Mouse (Mus musculus) lung, postnatal 25 days (tissue): Measurements from ENCODE around the gene Hk2.

Experiments
- DNase-seq: peaks from one replicate; pipeline ENCODE4 v3.0.0; 2022; ENCODE audit warnings: low spot score

Hk2 gene

GRCm38 (mm10) chr6:82740868-82741517 is 33.3 kb downstream of the Hk2 start:
- DNase-seq, result no peak

DNA sequence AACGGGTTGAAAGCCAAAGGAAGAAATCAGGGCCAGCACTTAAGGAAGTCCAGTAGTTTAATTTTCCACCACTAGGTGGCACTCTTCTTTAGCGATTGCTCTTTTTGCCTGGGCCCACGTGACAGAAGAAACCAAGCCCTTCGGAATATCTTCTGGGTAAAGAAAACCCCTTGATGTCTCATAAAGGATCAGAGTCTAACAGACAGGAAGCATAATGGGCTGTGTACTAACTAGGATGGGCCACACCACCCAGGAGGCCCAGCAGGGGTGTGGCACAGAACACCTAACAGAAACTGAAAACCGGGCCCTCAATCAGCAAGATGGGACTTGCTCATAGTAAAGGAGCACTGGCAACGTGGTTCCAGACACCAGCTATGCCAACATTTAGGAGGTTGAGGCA is 34.0 kb downstream of the Hk2 start:
- peak; percentile 77 for DNase-seq

GRCm38 (mm10) chr6:82737634-82738540 is 36.4 kb downstream of the Hk2 start:
- DNase-seq, result no peak

DNA sequence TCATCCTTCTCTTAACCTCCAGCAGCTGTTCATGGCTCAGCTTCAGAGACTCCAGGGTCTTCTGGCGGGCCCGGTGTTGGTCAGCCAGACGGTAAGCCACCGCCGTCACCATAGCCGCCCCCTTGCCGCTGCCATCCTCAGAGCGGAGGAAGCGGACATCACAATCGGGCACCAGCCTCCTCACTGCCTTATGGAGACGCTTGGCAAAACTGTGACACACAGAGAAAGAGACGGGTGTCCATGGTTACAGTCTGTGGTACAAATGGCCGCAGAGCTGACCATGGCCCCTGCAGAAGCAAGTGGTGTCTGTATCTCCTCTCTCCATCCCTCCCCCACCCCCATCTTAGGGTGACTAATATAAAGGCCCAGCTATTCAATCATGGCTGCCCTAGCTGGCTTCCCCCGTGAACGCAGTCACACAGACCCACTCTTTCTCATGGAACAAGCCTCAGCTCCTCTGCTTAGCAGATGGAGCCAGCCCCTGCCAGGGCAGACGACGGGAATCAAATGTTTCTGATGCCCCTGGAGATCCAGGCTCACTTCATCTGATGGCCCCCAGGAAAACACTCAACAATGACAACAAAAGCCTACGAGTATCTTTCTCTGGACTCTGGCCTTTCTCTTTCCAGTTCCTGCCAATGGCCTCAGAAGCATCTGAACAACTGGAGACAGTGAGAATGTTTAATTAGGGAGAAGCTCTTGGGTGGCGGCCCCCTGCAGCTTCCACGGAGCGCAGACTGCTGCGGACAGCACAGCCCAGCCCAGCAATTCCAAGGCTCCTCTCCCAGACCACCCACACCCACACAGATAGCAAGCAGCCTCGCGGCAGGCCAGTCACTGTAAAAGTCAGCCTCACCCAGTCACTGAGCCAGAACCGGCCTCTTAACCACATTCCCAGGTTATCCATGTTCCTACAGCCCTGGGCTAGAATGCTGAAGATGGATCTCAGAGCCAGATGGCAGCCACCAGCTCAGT is 37.3 kb downstream of the Hk2 start:
- no peak for DNase-seq

GRCm38 (mm10) chr6:82735347-82735746 is 38.9 kb downstream of the Hk2 start:
- peak; percentile 63 for DNase-seq

DNA sequence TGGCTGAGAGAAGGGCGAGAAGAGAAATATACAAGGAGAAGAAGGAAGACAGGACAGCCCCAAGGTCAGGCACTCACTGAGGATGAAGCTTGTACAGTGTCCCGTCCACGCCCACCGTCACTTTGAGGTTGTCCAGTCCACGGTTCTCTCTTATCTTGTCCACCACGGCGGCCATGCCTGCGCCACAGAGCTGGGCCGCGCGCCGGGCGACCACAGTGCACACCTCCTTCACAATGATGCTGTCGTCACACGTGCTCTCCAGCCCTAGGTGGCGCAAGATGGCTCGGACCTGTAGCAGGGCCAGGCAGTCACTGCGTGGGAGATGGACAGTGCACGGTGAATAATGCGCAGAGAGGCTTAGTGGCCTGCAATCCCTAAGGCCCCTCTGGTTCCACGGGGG is 45.6 kb downstream of the Hk2 start:
- DNase-seq, result no peak

DNA sequence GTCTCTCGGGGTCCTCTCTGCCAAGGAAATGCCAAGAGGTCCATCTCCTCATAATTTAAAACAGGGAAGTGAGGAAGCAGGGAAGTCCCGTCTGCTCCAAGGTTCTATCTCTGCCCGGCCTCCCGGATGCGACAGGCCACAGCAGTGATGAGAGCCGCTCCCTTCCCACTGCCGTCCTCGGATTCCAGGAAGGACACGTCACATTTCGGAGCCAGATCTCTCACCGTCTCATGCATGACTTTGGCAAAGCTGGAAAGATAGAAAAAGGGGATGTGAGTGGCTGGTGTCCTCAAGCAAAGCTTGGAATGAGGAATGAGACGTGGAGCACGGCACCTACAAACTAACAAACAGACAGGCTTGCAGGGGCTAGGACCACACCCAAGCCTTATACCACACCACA is 47.0 kb downstream of the Hk2 start:
- no peak for DNase-seq

DNA sequence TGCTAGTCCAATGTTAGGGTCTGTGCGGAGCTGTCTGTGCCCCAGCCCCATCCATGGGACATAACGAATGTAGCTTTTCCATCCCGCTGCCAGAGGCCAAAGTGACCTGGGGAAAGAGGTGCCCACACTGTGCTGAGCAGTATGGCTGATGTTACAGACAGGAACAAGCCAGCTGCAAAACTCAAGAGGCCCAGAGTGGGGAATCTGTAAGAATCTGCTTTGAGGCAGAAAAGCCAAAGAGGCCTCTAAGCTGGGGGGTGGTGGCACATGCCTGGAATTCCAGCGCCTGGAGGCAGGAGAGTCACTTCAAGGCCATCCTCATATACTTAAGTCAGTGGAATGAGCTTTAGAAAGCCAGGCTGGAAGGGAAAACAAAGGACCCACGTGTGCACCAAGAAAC is 50.9 kb downstream of the Hk2 start:
- peak; percentile 65 for DNase-seq

GRCm38 (mm10) chr6:82716126-82716525 is 58.1 kb downstream of the Hk2 start:
- DNase-seq, result no peak

GRCm38 (mm10) chr6:82715653-82716052 is 58.6 kb downstream of the Hk2 start:
- no peak for DNase-seq

DNA sequence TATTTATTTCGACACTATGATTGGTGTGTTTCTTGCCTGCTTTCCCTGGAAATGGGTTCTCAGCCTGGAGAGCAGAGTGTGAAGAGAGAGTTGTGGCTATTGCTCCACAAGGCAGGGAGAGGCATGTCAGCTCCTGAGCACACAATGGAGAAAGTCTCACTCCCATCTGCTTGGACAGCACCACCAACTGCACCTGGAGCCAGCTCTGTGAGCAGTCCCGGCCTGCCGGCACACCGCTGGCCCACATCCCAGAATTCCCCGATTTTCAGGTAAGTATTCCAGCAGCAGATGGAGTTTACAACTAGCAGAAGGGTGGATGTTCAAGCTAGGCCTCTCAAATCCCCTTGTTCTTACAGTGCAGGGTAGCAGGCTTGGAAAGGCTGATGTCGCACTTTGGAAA is 59.0 kb downstream of the Hk2 start:
- DNase-seq, result no peak

GRCm38 (mm10) chr6:82714841-82715240 is 59.4 kb downstream of the Hk2 start:
- DNase-seq, result no peak

GRCm38 (mm10) chr6:82714243-82714642 is 60.0 kb downstream of the Hk2 start:
- peak; percentile 83 for DNase-seq

GRCm38 (mm10) chr6:82707742-82708141 is 66.5 kb downstream of the Hk2 start:
- no peak for DNase-seq

DNA sequence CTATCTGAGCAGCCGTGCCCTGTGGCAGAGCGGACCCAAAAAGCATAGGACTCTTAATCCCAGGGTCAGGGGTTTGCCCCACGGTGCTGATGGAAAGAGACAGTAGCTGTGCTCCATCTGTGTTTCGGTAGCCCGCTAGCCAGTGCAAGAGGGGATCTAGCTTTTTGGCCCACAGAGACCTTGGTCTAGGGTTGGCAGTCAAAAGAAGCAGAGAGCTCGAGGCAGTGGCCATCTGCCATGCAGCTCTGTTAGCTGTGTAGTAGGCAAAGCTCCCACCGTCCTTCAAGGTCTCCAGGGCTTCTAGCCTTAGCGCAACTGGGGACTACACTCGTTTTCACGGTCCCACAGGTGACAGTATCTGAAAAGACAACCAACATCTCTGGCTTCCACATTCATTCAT is 67.0 kb downstream of the Hk2 start:
- DNase-seq, result no peak

GRCm38 (mm10) chr6:82705221-82705620 is 69.0 kb downstream of the Hk2 start, which contains the start of gene Pole4:
TSS of gene Pole4 (minus strand) at chr6:82705365.
- DNase-seq, result no peak

GRCm38 (mm10) chr6:82703710-82704109 is 70.5 kb downstream of the Hk2 start:
- DNase-seq, result no peak

GRCm38 (mm10) chr6:82702593-82703017 is 71.6 kb downstream of the Hk2 start:
- DNase-seq, result peak; percentile 86

- no peak for DNase-seq
Observed at GRCm38 (mm10) chr6:82701296-82701695, 73.0 kb downstream of the Hk2 start.

GRCm38 (mm10) chr6:82699831-82700230 is 74.4 kb downstream of the Hk2 start:
- no peak for DNase-seq

DNA sequence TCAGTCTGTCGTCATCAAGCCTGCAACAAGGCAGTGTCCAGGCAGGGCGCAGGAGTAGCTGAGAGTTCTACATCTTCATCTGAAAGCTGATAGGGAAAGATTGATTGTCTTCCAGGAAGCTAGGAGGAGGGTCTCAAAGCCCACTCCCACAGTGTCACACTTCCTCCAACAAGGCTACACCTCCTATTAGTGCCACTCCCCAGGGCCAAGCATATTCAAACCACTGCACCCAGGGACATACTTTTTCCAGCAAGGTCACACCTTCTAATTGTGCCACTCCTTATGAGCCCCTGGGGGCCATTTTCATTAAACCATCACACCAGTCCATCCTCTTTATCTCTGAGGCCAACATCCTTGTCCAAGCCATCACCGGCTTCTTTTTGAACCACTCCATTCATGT is 77.5 kb downstream of the Hk2 start:
- DNase-seq, result no peak

GRCm38 (mm10) chr6:82694668-82695067 is 79.6 kb downstream of the Hk2 start:
- DNase-seq, result no peak
